Mouse (Mus musculus): Measurements from ENCODE around the gene Dnmt3b. TPM values are rescaled to one million over a fixed set of nuclear protein-coding genes. Genes with fewer than 3 reads are reported as not detected.

The Dnmt3b gene
- total and polyA plus RNA-seq, 3 experiments = 11.6 to 17.5 TPM; not detected in 1

DNA sequence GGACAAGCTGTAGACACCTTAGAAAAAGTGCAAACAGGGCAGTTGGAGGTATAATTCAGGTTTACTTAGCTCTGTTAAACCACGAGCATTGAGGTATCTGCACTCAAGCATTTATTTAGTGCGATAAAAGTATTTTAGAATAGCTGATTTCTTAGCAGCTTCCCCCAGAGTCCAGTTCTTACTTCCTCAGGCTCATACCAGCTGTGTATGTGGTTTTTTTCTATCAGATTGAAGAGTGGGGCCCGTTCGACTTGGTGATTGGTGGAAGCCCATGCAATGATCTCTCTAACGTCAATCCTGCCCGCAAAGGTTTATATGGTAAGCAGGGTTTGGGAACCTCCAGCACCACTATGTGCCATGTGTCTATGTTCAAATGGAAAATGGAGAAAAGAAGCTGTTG lies 27.7 kb downstream of the Dnmt3b start:
- H3K4me3 ChIP-seq (ENCODE audit: control insufficient read depth in 1 of 2, insufficient read depth in 1 of 2, low read depth in 2 of 2, low read length in 2 of 2) = peak overlapping the region; percentile 7 to 42; a peak in 2 of 4 replicates
- peak overlapping the region; percentile 77 for H3K27ac ChIP-seq (ENCODE audit: control insufficient read depth, low read depth, low read length)
- H3K4me1 ChIP-seq (ENCODE audit: control insufficient read depth in 1 of 2, insufficient read depth in 2 of 2, low read length in 2 of 2) = peaks cover 13 to 25% of the 10 kb centered on the region in 2 experiments
- no peaks in the 10 kb centered on the region for H3K9me3 ChIP-seq (replicated peaks; ENCODE audit: insufficient read depth, low read length)
- peak; percentile 81 for DNase-seq (ENCODE audit: low read depth, low spot score)
- peak overlapping the region; percentile 21; the same call in 1 of the 2 replicates for H3K9ac ChIP-seq (ENCODE audit: control insufficient read depth, low read depth, low read length, poor library complexity, severe bottlenecking)
- peaks cover 0 to 23% of the 10 kb centered on the region in 2 experiments; a peak in 2 of 4 replicates for H3K36me3 ChIP-seq (ENCODE audit: control insufficient read depth in 1 of 2, insufficient read depth in 2 of 2, low read length in 2 of 2)
- H3K27me3 ChIP-seq (ENCODE audit: control insufficient read depth in 1 of 2, insufficient read depth in 2 of 2, low read length in 2 of 2) = no peaks in the 10 kb centered on the region
- H3K79me2 ChIP-seq (ENCODE audit: control insufficient read depth, insufficient read depth, low read length, poor library complexity) = no peaks in the 10 kb centered on the region
- no peak for TF ChIP-seq KAT2A (conservative IDR thresholded peaks at IDR 0.05; ENCODE audit: low read depth, low read length)
- no peak for TF ChIP-seq UBTF (IDR thresholded peaks at IDR 0.05; ENCODE audit: borderline replicate concordance, insufficient read depth, low read depth, low read length)
- no peak for TF ChIP-seq POLR2A (IDR thresholded peaks at IDR 0.05; ENCODE audit: control insufficient read depth in 1 of 2, insufficient read depth in 1 of 2, low read depth in 1 of 2, low read length in 2 of 2, poor library complexity in 1 of 2)
- TF ChIP-seq CTCF (IDR thresholded peaks at IDR 0.05 in 2 of 3, conservative IDR thresholded peaks at IDR 0.05 in 1 of 3; ENCODE audit: control insufficient read depth in 1 of 3, insufficient read depth in 1 of 3, low read depth in 2 of 3, low read length in 3 of 3, poor library complexity in 1 of 3, severe bottlenecking in 1 of 3) = no peak
- TF ChIP-seq TBP (IDR thresholded peaks at IDR 0.05; ENCODE audit: low read depth, low read length) = no peak
- TF ChIP-seq RCOR1 (IDR thresholded peaks at IDR 0.05; ENCODE audit: low read depth, low read length) = peak; percentile 96
- TF ChIP-seq USF1 (IDR thresholded peaks at IDR 0.05; ENCODE audit: low read depth, low read length) = 0 out of 2 replicates have a peak, but pooled peaks have one; percentile 9
- TF ChIP-seq ZC3H11A (IDR thresholded peaks at IDR 0.05; ENCODE audit: low read depth, low read length) = no peak; the same call in 1 of the 2 replicates
- no peak for TF ChIP-seq ZMIZ1 (IDR thresholded peaks at IDR 0.05; ENCODE audit: low read depth, low read length)
- 0 out of 2 replicates have a peak, but pooled peaks have one; percentile 26 for TF ChIP-seq MYB (IDR thresholded peaks at IDR 0.05; ENCODE audit: low read depth, low read length)
- no peak for TF ChIP-seq E2F4 (IDR thresholded peaks at IDR 0.05; ENCODE audit: borderline replicate concordance, low read depth, low read length)
- TF ChIP-seq TAL1 (IDR thresholded peaks at IDR 0.05; ENCODE audit: low read length) = no peak
- no peak for TF ChIP-seq CHD1 (IDR thresholded peaks at IDR 0.05; ENCODE audit: low read depth, low read length)
- TF ChIP-seq TCF12 (IDR thresholded peaks at IDR 0.05; ENCODE audit: low read depth, low read length) = peak; percentile 83
- no peak for TF ChIP-seq NRF1 (IDR thresholded peaks at IDR 0.05; ENCODE audit: insufficient read depth, low read depth, low read length, poor library complexity, severe bottlenecking)
- no peak for TF ChIP-seq ZKSCAN1 (IDR thresholded peaks at IDR 0.05; ENCODE audit: low read depth, low read length)
- TF ChIP-seq MEF2A (IDR thresholded peaks at IDR 0.05; ENCODE audit: extremely low read depth, insufficient replicate concordance, low read depth, low read length, poor library complexity, severe bottlenecking) = no peak
- TF ChIP-seq GATA1 (IDR thresholded peaks at IDR 0.05; ENCODE audit: low read depth, low read length) = peak; percentile 77
- TF ChIP-seq ELF1 (IDR thresholded peaks at IDR 0.05; ENCODE audit: low read depth, low read length) = no peak
- peak; percentile 97 for TF ChIP-seq ETS1 (IDR thresholded peaks at IDR 0.05; ENCODE audit: low read depth, low read length)
- TF ChIP-seq MAFK (IDR thresholded peaks at IDR 0.05; ENCODE audit: borderline replicate concordance, low read depth, low read length) = peak; percentile 58; the same call in 1 of the 2 replicates
- no peak for TF ChIP-seq SMC3 (IDR thresholded peaks at IDR 0.05; ENCODE audit: low read depth, low read length)
- no peak for TF ChIP-seq MYC (IDR thresholded peaks at IDR 0.05; ENCODE audit: low read depth, low read length)
- TF ChIP-seq MAZ (IDR thresholded peaks at IDR 0.05; ENCODE audit: low read depth, low read length) = no peak
- TF ChIP-seq ZNF384 (IDR thresholded peaks at IDR 0.05; ENCODE audit: low read depth, low read length) = peak; percentile 57; the same call in 1 of the 2 replicates
- no peak for TF ChIP-seq RAD21 (IDR thresholded peaks at IDR 0.05; ENCODE audit: low read depth, low read length)
- TF ChIP-seq GABPA (IDR thresholded peaks at IDR 0.05; ENCODE audit: low read depth, low read length) = no peak
- TF ChIP-seq CHD2 (IDR thresholded peaks at IDR 0.05; ENCODE audit: low read length) = no peak
- no peak for TF ChIP-seq POLR2AphosphoS2 (IDR thresholded peaks at IDR 0.05; ENCODE audit: low read length)
- TF ChIP-seq BHLHE40 (IDR thresholded peaks at IDR 0.05; ENCODE audit: borderline replicate concordance, low read depth, low read length) = no peak
- no peak for TF ChIP-seq NELFE (IDR thresholded peaks at IDR 0.05; ENCODE audit: low read depth, low read length)
- TF ChIP-seq EP300 (IDR thresholded peaks at IDR 0.05; ENCODE audit: low read depth in 1 of 2, low read length in 2 of 2) = peak; percentile 77 to 84
- no peak for TF ChIP-seq USF2 (IDR thresholded peaks at IDR 0.05; ENCODE audit: borderline replicate concordance in 1 of 2, insufficient read depth in 1 of 2, low read depth in 1 of 2, low read length in 2 of 2)
- 0 out of 2 replicates have a peak, but pooled peaks have one; percentile 14 for TF ChIP-seq HCFC1 (IDR thresholded peaks at IDR 0.05; ENCODE audit: low read depth, low read length)
- TF ChIP-seq SIN3A (IDR thresholded peaks at IDR 0.05; ENCODE audit: low read length) = peak; percentile 89
- no peak for TF ChIP-seq JUND (IDR thresholded peaks at IDR 0.05; ENCODE audit: low read depth, low read length)
- no peak for TF ChIP-seq MAX (IDR thresholded peaks at IDR 0.05; ENCODE audit: low read length)

Measured in MEL (cell line).